Mouse (Mus musculus) lung, postnatal 0 days (tissue): Measurements from ENCODE around the gene Vps37d.

Experiments used
- CTCF ChIP-seq: IDR thresholded peaks from 2 replicates; pipeline ENCODE4 v1.5.1; 2016; ENCODE audit warnings: antibody characterized with exemption, mild to moderate bottlenecking
- EP300 ChIP-seq: IDR thresholded peaks from 2 replicates; pipeline ENCODE4 v1.6.1; 2016; ENCODE audit warnings: antibody characterized with exemption, mild to moderate bottlenecking, control low read depth

- TF ChIP-seq CTCF, result no peak
- TF ChIP-seq EP300, result no peak
Observed at GRCm38 (mm10) chr5:135053356-135053755, 24.7 kb downstream of the Vps37d start.
